Mouse (Mus musculus) kidney, embryonic 15.5 days (tissue): ENCODE results near the gene Siglec1. TPM values are rescaled to one million over a fixed set of nuclear protein-coding genes. Genes with fewer than 3 reads are reported as not detected.

Source experiments
- ATAC-seq: fragments of 200-750 bp; cut with Nextera tagmentation; replicated peaks from 2 replicates; pipeline ENCODE4 v1.8.0; 2017; ENCODE audit warnings: moderate TSS enrichment; ENCODE audit not compliant: low FRiP score
- H3K27ac ChIP-seq: fragments of 300-500 bp; sonication (generic); 2 replicates; pipeline ENCODE4 v1.5.1; 2015; ENCODE audit warnings: mild to moderate bottlenecking, inconsistent platforms
- H3K27me3 ChIP-seq: fragments of 300-500 bp; sonication (generic); 2 replicates; pipeline ENCODE4 v1.6.1; 2015; ENCODE audit warnings: inconsistent platforms
- H3K36me3 ChIP-seq: fragments of 300-500 bp; sonication (generic); 2 replicates; pipeline ENCODE4 v1.6.1; 2015; ENCODE audit warnings: inconsistent platforms
- H3K4me1 ChIP-seq: fragments of 300-500 bp; sonication (generic); 2 replicates; pipeline ENCODE4 v1.6.1; 2015; ENCODE audit warnings: inconsistent platforms
- H3K4me2 ChIP-seq: fragments of 300-500 bp; sonication (generic); 2 replicates; pipeline ENCODE4 v1.6.1; 2015; ENCODE audit warnings: moderate library complexity, mild to moderate bottlenecking, inconsistent platforms
- H3K4me3 ChIP-seq: fragments of 300-500 bp; sonication (generic); replicated peaks from 2 replicates; pipeline ENCODE4 v1.5.1; 2015; ENCODE audit warnings: mild to moderate bottlenecking, inconsistent platforms
- H3K9ac ChIP-seq: fragments of 300-500 bp; sonication (generic); 2 replicates; pipeline ENCODE4 v1.6.1; 2015; ENCODE audit warnings: mild to moderate bottlenecking, inconsistent platforms
- H3K9me3 ChIP-seq: fragments of 300-500 bp; sonication (generic); replicated peaks from 2 replicates; pipeline ENCODE4 v1.6.1; 2016; ENCODE audit warnings: inconsistent platforms
- WGBS: fragments of 180-500 bp; shearing (Covaris S2); methylation state at CpG from one replicate; pipeline ENCODE4 v1.1.7; 2015; ENCODE audit warnings: mixed read lengths; 5-methylcytosine and 5-hydroxymethylcytosine counted together
- polyA plus RNA-seq: library from polyadenylated mRNA; unstranded; fragments of >200 nt; fragmentation: Nextera tagmentation; extraction: Ambion mirVana; gene quantifications from 2 replicates; pipeline ENCODE4 v1.2.1, GENCODE M21; 2015

Gene Siglec1
- polyA plus RNA-seq, 1 experiment from 2014 or later: 0.35 TPM

DNA sequence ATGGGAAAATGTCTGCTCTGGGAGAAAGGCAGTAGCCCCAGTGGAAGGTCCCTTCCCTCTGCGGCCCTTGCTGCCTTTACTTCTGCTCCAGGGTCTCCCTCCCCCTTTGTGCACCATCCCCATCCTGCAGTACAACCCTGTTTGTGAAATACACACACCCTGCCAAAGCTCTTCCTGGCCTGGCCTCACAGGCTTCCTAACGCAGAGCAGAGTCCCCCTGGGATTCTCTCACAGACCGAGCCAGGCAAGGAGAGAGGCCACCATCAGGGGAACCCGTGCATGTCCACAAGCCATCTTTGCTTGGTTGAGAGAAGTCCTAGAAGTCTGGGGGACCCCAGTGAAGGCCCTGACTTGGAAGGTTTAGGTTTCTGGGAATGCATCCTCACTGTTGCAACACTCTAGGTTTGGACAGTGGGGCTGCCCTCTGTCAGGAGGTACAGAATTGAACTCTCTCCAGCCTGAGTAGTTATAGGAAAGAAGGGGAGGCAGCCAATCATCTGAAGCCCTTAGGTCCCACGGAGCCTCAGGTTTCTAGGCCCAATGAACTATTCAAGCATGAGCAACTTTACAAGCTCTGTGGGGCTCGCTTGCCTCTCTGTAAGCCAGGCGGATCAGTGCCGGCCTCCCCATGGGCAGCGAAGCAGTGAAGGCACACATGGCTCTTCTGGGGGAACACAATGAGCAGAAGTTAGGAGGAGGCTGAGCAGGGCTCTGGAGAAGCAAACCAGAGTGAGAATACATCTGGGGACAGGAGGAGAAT lies 26.6 kb downstream of the Siglec1 start:
- no peak overlapping the region for H3K4me2 ChIP-seq
- no peak overlapping the region for H3K9ac ChIP-seq
- WGBS: 35% methylated on average over 9 of the region's 9 CpGs
- H3K4me1 ChIP-seq: peaks cover 48% of the 10 kb centered on the region
- H3K27ac ChIP-seq: peak overlapping the region; percentile 74
- no peak overlapping the region for H3K4me3 ChIP-seq
- peak; percentile 27 for ATAC-seq
- peaks cover 44% of the 10 kb centered on the region for H3K27me3 ChIP-seq
- H3K36me3 ChIP-seq: no peaks in the 10 kb centered on the region
- no peaks in the 10 kb centered on the region for H3K9me3 ChIP-seq

DNA sequence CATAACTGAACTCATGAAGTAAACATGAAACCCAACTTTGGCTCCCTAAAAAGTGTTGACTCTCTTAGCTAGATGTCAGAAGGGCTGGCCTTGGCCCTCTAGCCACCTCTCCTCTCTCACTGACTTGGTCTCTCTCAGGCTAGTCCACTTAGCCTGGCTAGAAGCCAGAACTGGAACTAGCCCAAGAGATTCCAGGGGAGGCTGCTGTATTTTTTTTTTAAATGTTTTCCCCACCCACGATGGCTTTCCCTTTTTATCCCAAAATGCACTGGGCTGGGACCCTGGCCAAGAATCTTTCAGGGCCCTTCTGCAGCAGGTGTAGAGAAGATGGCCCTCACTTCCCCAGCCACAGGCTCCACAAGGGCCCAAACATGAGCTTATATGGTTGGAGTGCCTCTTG lies 27.2 kb downstream of the Siglec1 start:
- Histone ChIP-seq H3K9ac (no peak overlapping the region), H3K27me3 (peaks cover 44% of the 10 kb centered on the region), H3K27ac (peak overlapping the region; percentile 74; the same call in 1 of the 2 replicates), H3K4me2 (no peak overlapping the region), H3K36me3 (no peaks in the 10 kb centered on the region), H3K9me3 (no peaks in the 10 kb centered on the region), H3K4me3 (no peak overlapping the region), H3K4me1 (peaks cover 53% of the 10 kb centered on the region)
- ATAC-seq: no peak
- 43% methylated on average over 1 of the region's 1 CpGs for WGBS

DNA sequence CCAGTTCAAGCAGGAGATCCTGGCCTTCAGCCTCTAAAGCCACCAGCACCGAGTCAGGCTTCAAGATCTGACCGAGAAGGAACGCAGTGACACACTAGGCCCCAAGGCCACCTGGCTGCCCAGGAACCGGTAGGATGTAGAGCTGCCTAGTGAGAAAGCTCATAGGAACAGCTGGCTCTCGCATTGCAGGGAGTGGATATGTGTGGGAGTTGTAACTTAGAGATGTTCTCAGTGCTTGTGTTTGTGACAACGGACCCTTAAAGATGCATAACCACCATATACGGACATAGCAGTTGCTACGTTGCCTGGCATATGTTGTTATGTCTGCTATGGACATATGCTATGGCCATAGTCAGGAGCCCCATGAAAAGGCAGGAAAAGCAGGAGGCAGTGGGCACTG lies 27.9 kb downstream of the Siglec1 start:
- peaks cover 47% of the 10 kb centered on the region for H3K27me3 ChIP-seq
- no peak overlapping the region for H3K4me2 ChIP-seq
- no peak for ATAC-seq
- H3K9ac ChIP-seq: no peak overlapping the region
- H3K4me3 ChIP-seq: no peak overlapping the region
- H3K27ac ChIP-seq: no peak overlapping the region
- H3K4me1 ChIP-seq: peaks cover 60% of the 10 kb centered on the region
- no peaks in the 10 kb centered on the region for H3K36me3 ChIP-seq
- no peaks in the 10 kb centered on the region for H3K9me3 ChIP-seq
- 90% methylated on average over 8 of the region's 8 CpGs for WGBS

DNA sequence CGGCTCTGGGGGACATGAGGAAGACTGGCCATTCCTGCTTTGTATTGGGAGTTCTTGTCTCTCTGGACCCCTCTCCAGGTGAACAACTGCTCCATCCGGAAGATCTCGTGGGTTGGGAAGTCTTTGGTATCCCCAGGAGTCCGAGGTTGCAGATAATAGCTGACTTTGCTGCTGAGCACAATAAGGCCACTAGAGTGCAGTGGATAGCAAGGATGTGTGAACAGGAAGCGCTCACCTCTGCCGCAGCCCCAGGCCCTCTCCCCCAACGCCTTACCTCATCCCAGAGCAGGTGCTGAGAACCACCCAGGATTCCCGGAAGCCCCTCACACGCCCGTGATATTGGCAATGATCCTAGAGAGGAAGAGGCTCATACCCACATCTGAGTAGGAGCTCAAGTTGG lies 30.4 kb downstream of the Siglec1 start:
- Histone ChIP-seq H3K9ac (no peak overlapping the region), H3K4me3 (no peak overlapping the region), H3K4me2 (peak overlapping the region; percentile 35), H3K27ac (no peak overlapping the region), H3K27me3 (peaks cover 48% of the 10 kb centered on the region), H3K9me3 (no peaks in the 10 kb centered on the region), H3K4me1 (peaks cover 56% of the 10 kb centered on the region), H3K36me3 (no peaks in the 10 kb centered on the region)
- 2% methylated on average over 10 of the region's 10 CpGs for WGBS
- ATAC-seq: no peak; the same call in 1 of the 2 replicates

DNA sequence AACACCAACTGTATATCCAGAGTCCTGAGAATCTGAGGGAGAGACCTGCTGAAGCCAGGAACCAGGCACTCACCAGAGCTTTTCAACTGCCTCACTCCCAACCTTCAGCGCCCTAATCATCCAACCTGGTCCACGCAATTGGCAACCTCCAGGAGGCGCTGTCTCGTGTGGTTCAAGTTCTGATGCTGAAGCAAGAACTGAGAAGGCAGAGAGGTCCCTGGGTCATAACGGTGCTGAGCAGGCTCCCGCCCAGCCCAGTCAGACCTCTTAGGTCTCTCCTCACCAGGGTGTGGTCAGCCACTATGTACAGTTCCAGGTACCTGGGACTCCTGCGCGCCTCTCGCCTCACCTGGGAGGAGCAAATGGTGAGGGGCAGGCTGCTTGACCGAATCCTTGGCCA lies 30.9 kb downstream of the Siglec1 start:
- H3K9ac ChIP-seq: no peak overlapping the region
- peak overlapping the region; percentile 35 for H3K4me2 ChIP-seq
- H3K27me3 ChIP-seq: peaks cover 51% of the 10 kb centered on the region
- H3K4me1 ChIP-seq: peaks cover 51% of the 10 kb centered on the region
- no peak overlapping the region for H3K4me3 ChIP-seq
- no peaks in the 10 kb centered on the region for H3K9me3 ChIP-seq
- H3K36me3 ChIP-seq: no peaks in the 10 kb centered on the region
- ATAC-seq: no peak; the same call in 1 of the 2 replicates
- WGBS: 2% methylated on average over 10 of the region's 10 CpGs
- H3K27ac ChIP-seq: no peak overlapping the region

DNA sequence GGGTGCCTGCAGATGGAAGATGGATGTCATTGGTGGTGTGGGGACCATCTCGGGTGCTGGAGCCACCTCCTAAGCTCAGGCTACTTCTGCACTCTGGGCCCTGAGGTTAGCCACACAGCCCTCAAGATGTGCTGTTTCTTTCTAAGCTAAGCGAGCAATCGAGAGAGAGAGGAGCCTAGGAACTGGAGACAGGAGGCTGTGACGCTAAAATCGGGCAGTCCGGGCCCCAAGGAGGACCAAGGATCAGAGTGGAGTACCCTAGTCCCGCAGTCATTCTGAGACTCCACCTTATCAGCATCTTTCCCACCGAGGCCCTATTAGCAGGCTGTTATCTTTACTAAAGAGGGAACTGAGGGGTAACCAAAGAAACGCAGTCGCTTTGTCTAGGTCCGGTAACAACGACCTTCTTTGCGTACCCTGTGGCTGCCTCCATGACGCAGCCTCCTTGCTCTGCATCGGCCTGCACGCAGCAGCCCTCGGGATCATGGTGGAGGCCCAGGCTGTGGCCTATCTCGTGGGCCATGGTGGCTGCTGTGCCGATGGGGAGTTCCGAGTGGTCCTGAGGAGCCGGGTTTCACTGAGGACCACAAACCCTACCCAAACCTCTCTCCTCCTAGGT lies 31.8 kb downstream of the Siglec1 start:
- Histone ChIP-seq H3K27ac (no peak overlapping the region), H3K9me3 (no peaks in the 10 kb centered on the region), H3K4me1 (peaks cover 42% of the 10 kb centered on the region), H3K4me2 (peak overlapping the region; percentile 62), H3K36me3 (no peaks in the 10 kb centered on the region), H3K27me3 (peaks cover 55% of the 10 kb centered on the region), H3K4me3 (peak overlapping the region; percentile 36), H3K9ac (no peak overlapping the region; the same call in 1 of the 2 replicates)
- no peak for ATAC-seq
- 6% methylated on average over 21 of the region's 21 CpGs for WGBS

DNA sequence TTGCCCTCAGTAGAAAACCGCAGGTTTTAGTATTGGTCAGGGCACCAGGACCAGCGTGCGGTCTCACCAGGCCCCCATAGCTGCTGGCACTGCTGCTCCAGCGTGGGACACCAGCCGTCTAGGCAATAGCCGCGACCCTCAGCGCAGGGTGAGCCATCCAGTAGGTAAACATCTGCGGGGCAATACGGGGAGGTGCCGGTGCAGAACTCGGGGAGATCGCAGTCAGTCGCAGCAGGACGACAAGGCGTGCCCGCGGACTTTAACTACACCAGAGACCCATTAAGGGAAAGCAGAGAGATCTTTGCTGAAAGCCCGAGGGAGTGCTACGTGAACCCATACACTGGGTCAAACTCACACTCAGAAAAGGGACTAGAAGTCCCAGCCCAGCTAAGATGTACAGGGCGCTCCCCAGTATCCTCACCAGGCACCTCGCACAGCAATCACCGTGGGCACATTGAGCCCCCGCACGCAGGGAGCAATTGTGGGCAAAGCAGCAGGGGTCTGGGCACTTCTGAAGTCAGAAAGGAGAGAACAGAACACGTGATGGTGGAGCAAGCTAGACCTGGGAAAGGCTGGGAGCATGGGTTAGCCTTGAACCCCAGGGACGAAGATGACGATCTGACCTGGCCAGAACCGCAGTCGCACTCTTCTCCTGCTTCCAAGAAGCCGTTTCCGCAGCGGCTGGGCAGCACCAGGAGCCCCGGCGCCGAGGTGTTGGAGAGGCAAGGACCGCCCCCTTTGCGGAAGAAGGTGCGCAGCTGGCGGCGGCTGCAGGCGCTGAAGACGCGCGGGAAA lies 32.5 kb downstream of the Siglec1 start:
- H3K27ac ChIP-seq: no peak overlapping the region
- H3K4me2 ChIP-seq: peak overlapping the region; percentile 62
- H3K27me3 ChIP-seq: peaks cover 55% of the 10 kb centered on the region
- H3K36me3 ChIP-seq: no peaks in the 10 kb centered on the region
- peak overlapping the region; percentile 36 for H3K4me3 ChIP-seq
- peak overlapping the region; percentile 12; the same call in 1 of the 2 replicates for H3K9ac ChIP-seq
- H3K9me3 ChIP-seq: no peaks in the 10 kb centered on the region
- H3K4me1 ChIP-seq: peaks cover 35% of the 10 kb centered on the region
- WGBS: 1% methylated on average over 45 of the region's 45 CpGs
- ATAC-seq: no peak

DNA sequence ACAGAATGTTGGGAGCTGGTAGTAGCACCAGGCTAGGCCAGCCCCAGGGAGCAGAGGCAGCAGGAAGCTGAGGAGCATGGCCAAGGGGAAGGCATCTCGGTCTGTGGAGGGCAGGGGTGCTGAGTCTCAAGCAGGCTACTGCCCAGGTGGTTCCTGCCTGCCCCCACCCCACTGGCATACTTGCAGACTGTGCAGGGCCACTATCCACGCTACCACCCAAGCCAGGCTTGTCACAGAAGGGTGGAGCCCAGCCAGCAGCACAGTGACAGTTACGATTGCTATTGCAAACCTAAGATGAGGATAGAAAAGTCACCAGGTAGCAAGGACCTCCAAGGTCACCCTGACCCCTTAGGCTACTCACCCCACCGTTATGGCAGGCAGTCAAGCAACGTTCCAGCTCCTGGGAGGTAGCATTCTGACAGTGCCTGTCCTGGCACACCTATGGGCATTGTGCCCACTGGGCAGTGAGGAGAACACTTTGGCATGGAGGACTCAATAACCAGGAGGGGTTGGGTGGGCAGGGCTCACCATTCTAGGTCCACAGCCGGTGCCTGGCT lies 33.6 kb downstream of the Siglec1 start:
- Histone ChIP-seq H3K4me1 (peaks cover 33% of the 10 kb centered on the region), H3K36me3 (no peaks in the 10 kb centered on the region), H3K27me3 (peaks cover 59% of the 10 kb centered on the region), H3K4me3 (no peak overlapping the region), H3K27ac (no peak overlapping the region), H3K9me3 (no peaks in the 10 kb centered on the region), H3K4me2 (no peak overlapping the region), H3K9ac (no peak overlapping the region)
- 76% methylated on average over 6 of the region's 6 CpGs for WGBS
- ATAC-seq: no peak

DNA sequence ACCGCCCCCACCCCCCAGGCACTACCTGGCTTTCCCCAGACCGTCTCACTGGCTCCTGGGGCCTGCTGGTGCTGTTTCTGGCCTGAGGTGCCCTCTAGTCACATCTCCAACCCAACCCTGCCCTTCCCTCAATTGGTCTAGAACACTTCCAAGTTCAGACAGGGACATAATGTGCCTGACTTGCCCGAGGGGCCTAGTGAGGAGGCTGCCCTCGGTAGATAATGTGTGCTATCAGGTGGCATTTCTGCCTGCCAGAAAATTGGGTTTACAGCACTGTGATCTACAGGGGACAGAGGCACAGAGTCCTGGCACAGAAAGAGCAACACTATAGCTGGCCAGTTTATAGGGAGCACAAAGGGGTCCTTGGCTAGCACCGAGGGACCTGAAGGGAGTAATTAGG lies 34.5 kb downstream of the Siglec1 start:
- no peaks in the 10 kb centered on the region for H3K9me3 ChIP-seq
- no peaks in the 10 kb centered on the region for H3K36me3 ChIP-seq
- H3K4me2 ChIP-seq: no peak overlapping the region
- H3K27me3 ChIP-seq: peaks cover 59% of the 10 kb centered on the region
- H3K9ac ChIP-seq: no peak overlapping the region
- H3K4me3 ChIP-seq: no peak overlapping the region
- peaks cover 33% of the 10 kb centered on the region for H3K4me1 ChIP-seq
- WGBS: 65% methylated on average over 5 of the region's 5 CpGs
- no peak overlapping the region for H3K27ac ChIP-seq
- ATAC-seq: no peak

DNA sequence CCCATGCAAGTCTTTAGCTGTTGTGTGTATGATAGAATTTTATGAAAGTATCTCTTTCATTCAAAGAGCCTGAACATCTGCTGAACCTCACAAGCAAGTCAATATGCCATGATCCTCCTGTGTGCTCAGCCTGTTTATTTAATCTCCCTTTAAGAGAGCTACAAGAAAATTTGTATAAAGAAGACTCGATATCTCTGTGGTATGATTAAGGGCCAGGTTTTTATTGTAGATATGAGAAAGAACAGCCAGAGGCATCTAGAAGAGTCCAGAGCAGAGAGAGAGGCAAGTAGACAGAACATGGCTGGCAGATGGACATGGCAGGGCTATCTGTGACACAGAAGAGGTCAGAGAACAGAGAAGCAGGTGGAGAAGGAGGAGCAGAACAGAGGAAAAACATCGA lies 40.5 kb downstream of the Siglec1 start:
- Histone ChIP-seq H3K36me3 (no peaks in the 10 kb centered on the region), H3K27me3 (peaks cover 31% of the 10 kb centered on the region), H3K4me1 (peaks cover 26% of the 10 kb centered on the region), H3K9me3 (no peaks in the 10 kb centered on the region), H3K4me3 (no peak overlapping the region), H3K9ac (no peak overlapping the region), H3K4me2 (no peak overlapping the region), H3K27ac (peak overlapping the region; percentile 66)
- 88% methylated on average over 2 of the region's 2 CpGs for WGBS
- ATAC-seq: no peak

DNA sequence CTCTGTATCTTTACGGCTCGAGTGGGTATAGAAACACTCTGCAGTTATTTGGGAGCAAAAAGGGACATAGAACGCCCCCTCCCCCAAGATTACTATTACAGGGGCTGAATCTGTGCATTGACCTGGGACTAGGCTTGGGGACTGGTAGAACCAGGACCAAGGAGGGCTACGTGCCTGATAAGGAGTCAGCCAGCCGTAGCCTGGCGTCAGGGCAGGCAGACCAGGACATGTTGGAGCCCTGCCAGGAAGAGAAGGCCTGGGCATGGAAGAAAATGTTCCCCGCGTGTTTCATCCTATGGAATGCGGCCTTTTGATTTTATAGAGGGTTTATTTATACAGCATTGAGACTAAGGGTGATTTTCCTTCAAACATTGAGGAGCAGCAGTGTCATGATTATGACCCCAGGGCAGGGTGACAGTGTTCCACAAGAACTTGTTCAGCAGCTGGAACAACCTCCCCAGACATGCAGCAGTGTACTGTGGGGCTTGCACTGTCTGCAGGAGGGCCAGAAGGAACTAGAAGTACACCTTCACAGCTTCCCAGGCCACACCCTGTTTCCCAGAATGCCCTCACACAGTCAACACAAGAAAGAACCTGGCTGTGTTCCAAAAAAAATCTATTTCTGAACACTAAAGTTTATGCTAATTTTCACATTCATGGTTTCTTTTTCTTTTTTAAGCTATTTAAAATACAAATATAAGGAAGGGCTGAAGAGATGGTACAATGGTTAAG lies 41.4 kb downstream of the Siglec1 start:
- Histone ChIP-seq H3K9ac (no peak overlapping the region), H3K36me3 (no peaks in the 10 kb centered on the region), H3K9me3 (no peaks in the 10 kb centered on the region), H3K27me3 (peaks cover 37% of the 10 kb centered on the region), H3K4me2 (peak overlapping the region; percentile 51; the same call in 1 of the 2 replicates), H3K4me1 (peaks cover 35% of the 10 kb centered on the region), H3K4me3 (no peak overlapping the region), H3K27ac (peak overlapping the region; percentile 66)
- WGBS: 53% methylated on average over 9 of the region's 9 CpGs
- ATAC-seq: peak; percentile 54
